Mouse (Mus musculus): ENCODE data around the gene Tmem219. TPM values are rescaled to one million over a fixed set of nuclear protein-coding genes. Genes with fewer than 3 reads are reported as not detected.

Gene Tmem219
- polyA plus RNA-seq (2015; fragmentation: Nextera tagmentation; extraction: Ambion mirVana) = 48.6 and 51.9 TPM in 2 replicates

GRCm38 (mm10) chr7:126922624-126923060 is at the start of gene Tmem219:
Gene Tmem219 (minus strand): TSS chr7:126922917.
- DNase-seq (ENCODE audit: low spot score) = peak; percentile 88
- Histone ChIP-seq H3K36me3 (ENCODE audit: insufficient read depth, low read length) (no peaks in the 10 kb centered on the region), H3K27me3 (ENCODE audit: insufficient read depth, low read length) (no peaks in the 10 kb centered on the region), H3K4me3 (replicated peaks; ENCODE audit: low read depth, low read length) (no peak within 1 kb of the TSS), H3K4me2 (ENCODE audit: low read length) (peak within 1 kb of the TSS; percentile 30; the same call in 1 of the 2 replicates), H3K9ac (ENCODE audit: low read depth, low read length) (0 out of 2 replicates have a peak within 1 kb of the TSS, but pooled peaks have one; percentile 27), H3K9me3 (replicated peaks; ENCODE audit: low read length) (no peaks in the 10 kb centered on the region), H3K27ac (peak within 1 kb of the TSS; percentile 65), H3K4me1 (replicated peaks; ENCODE audit: insufficient read depth, low read length) (0 out of 2 replicates have a peak, but pooled peaks cover 6% of the 10 kb centered on the region)
- TF ChIP-seq CTCF (IDR thresholded peaks at IDR 0.05; ENCODE audit: low read depth) = peak; percentile 41
- ATAC-seq (replicated peaks; ENCODE audit: low FRiP score, low read depth) = peak; percentile 89
- 34% methylated on average over 5 of the region's 5 CpGs for WGBS

GRCm38 (mm10) chr7:126967361-126967760 is 44.6 kb upstream of the Tmem219 start:
- TF ChIP-seq CTCF (IDR thresholded peaks at IDR 0.05; ENCODE audit: low read depth) = no peak
- Histone ChIP-seq H3K9me3 (replicated peaks; ENCODE audit: low read length) (no peaks in the 10 kb centered on the region), H3K4me2 (ENCODE audit: low read length) (no peak overlapping the region), H3K4me1 (replicated peaks; ENCODE audit: insufficient read depth, low read length) (no peaks in the 10 kb centered on the region), H3K36me3 (ENCODE audit: insufficient read depth, low read length) (no peaks in the 10 kb centered on the region), H3K9ac (ENCODE audit: low read depth, low read length) (no peak overlapping the region), H3K4me3 (replicated peaks; ENCODE audit: low read depth, low read length) (no peak overlapping the region), H3K27me3 (ENCODE audit: insufficient read depth, low read length) (no peaks in the 10 kb centered on the region), H3K27ac (no peak overlapping the region)
- WGBS = 67% methylated on average over 6 of the region's 6 CpGs
- no peak for DNase-seq (ENCODE audit: low spot score)
- ATAC-seq (replicated peaks; ENCODE audit: low FRiP score, low read depth) = no peak

- H3K27ac ChIP-seq = no peak overlapping the region
- no peaks in the 10 kb centered on the region for H3K9me3 ChIP-seq (replicated peaks; ENCODE audit: low read length)
- H3K4me1 ChIP-seq (replicated peaks; ENCODE audit: insufficient read depth, low read length) = no peaks in the 10 kb centered on the region
- no peak overlapping the region for H3K4me3 ChIP-seq (replicated peaks; ENCODE audit: low read depth, low read length)
- no peak for ATAC-seq (replicated peaks; ENCODE audit: low FRiP score, low read depth)
- H3K36me3 ChIP-seq (ENCODE audit: insufficient read depth, low read length) = no peaks in the 10 kb centered on the region
- H3K27me3 ChIP-seq (ENCODE audit: insufficient read depth, low read length) = no peaks in the 10 kb centered on the region
- TF ChIP-seq CTCF (IDR thresholded peaks at IDR 0.05; ENCODE audit: low read depth) = no peak
- H3K4me2 ChIP-seq (ENCODE audit: low read length) = no peak overlapping the region
- H3K9ac ChIP-seq (ENCODE audit: low read depth, low read length) = no peak overlapping the region
- no peak for DNase-seq (ENCODE audit: low spot score)
- WGBS = 60% methylated on average over 3 of the region's 3 CpGs
These were observed 42.9 kb upstream of the Tmem219 start for GRCm38 (mm10) chr7:126965568-126965967.

- peak; percentile 57 for DNase-seq (ENCODE audit: low spot score)
- TF ChIP-seq CTCF (IDR thresholded peaks at IDR 0.05; ENCODE audit: low read depth) = peak; percentile 77
- ATAC-seq (replicated peaks; ENCODE audit: low FRiP score, low read depth) = no peak
These were observed 41.0 kb upstream of the Tmem219 start for GRCm38 (mm10) chr7:126963548-126964286.

GRCm38 (mm10) chr7:126961965-126962364 is 39.2 kb upstream of the Tmem219 start:
- Histone ChIP-seq H3K4me1 (replicated peaks; ENCODE audit: insufficient read depth, low read length) (no peaks in the 10 kb centered on the region), H3K9me3 (replicated peaks; ENCODE audit: low read length) (no peaks in the 10 kb centered on the region), H3K27me3 (ENCODE audit: insufficient read depth, low read length) (no peaks in the 10 kb centered on the region), H3K4me2 (ENCODE audit: low read length) (no peak overlapping the region), H3K4me3 (replicated peaks; ENCODE audit: low read depth, low read length) (no peak overlapping the region), H3K36me3 (ENCODE audit: insufficient read depth, low read length) (no peaks in the 10 kb centered on the region), H3K27ac (no peak overlapping the region), H3K9ac (ENCODE audit: low read depth, low read length) (no peak overlapping the region)
- WGBS = 83% methylated on average over 4 of the region's 4 CpGs
- ATAC-seq (replicated peaks; ENCODE audit: low FRiP score, low read depth) (no peak), DNase-seq (ENCODE audit: low spot score) (no peak)
- TF ChIP-seq CTCF (IDR thresholded peaks at IDR 0.05; ENCODE audit: low read depth) = no peak

More at GRCm38 (mm10) chr7:126963548-126964286, 41.0 kb upstream of the Tmem219 start:
- no peaks in the 10 kb centered on the region for H3K9me3 ChIP-seq (replicated peaks; ENCODE audit: low read length)
- H3K27ac ChIP-seq = no peak overlapping the region
- H3K4me1 ChIP-seq (replicated peaks; ENCODE audit: insufficient read depth, low read length) = no peaks in the 10 kb centered on the region
- H3K27me3 ChIP-seq (ENCODE audit: insufficient read depth, low read length) = no peaks in the 10 kb centered on the region
- H3K4me2 ChIP-seq (ENCODE audit: low read length) = no peak overlapping the region
- 25% methylated on average over 19 of the region's 19 CpGs for WGBS
- no peak overlapping the region for H3K9ac ChIP-seq (ENCODE audit: low read depth, low read length)
- H3K4me3 ChIP-seq (replicated peaks; ENCODE audit: low read depth, low read length) = no peak overlapping the region
- H3K36me3 ChIP-seq (ENCODE audit: insufficient read depth, low read length) = no peaks in the 10 kb centered on the region

GRCm38 (mm10) chr7:126961095-126961494 is 38.4 kb upstream of the Tmem219 start:
- ATAC-seq (replicated peaks; ENCODE audit: low FRiP score, low read depth) (no peak), DNase-seq (ENCODE audit: low spot score) (no peak)
- Histone ChIP-seq H3K4me2 (ENCODE audit: low read length) (no peak overlapping the region), H3K9ac (ENCODE audit: low read depth, low read length) (no peak overlapping the region), H3K4me3 (replicated peaks; ENCODE audit: low read depth, low read length) (no peak overlapping the region), H3K9me3 (replicated peaks; ENCODE audit: low read length) (no peaks in the 10 kb centered on the region), H3K36me3 (ENCODE audit: insufficient read depth, low read length) (no peaks in the 10 kb centered on the region), H3K27me3 (ENCODE audit: insufficient read depth, low read length) (no peaks in the 10 kb centered on the region), H3K4me1 (replicated peaks; ENCODE audit: insufficient read depth, low read length) (no peaks in the 10 kb centered on the region), H3K27ac (no peak overlapping the region)
- no peak for TF ChIP-seq CTCF (IDR thresholded peaks at IDR 0.05; ENCODE audit: low read depth)
- 85% methylated on average over 5 of the region's 5 CpGs for WGBS
